In genomic region chr13:54062068-54062467, GRCm38 (mm10) we compare ENCODE assay signal across 19 mouse cellular contexts. TPM values are rescaled to one million over a fixed set of nuclear protein-coding genes. Genes with fewer than 3 reads are reported as not detected.
"Had no signal": no experiment of that assay in that cellular context is flagged by ENCODE, and none has a peak within 500 bp of the region (broad histone marks: within the 10 kb centered on the region; RNA-seq: fewer than 3 reads in every experiment).

No protein-coding gene starts in this region.

- H3K9ac ChIP-seq: limb, embryonic 13.5 days; liver, embryonic 14.5 days; neural tube, embryonic 15.5 days had no signal

- H3K4me2 ChIP-seq: limb, embryonic 13.5 days; midbrain, embryonic 11.5 days; neural tube, embryonic 15.5 days had no signal

- DNase-seq: kidney, adult 9 months; kidney, postnatal 14 days; layer of hippocampus, postnatal 36 days; left cerebral cortex, postnatal 4 days; lung, adult 2 months; lung, postnatal 36 days; right cerebral cortex, adult 18-20 months; right cerebral cortex, postnatal 25 days; thymus, postnatal 36 days had no signal

- H3K4me3 ChIP-seq: limb, embryonic 13.5 days; myocyte; neural tube, embryonic 15.5 days had no signal

- H3K27ac ChIP-seq: limb, embryonic 13.5 days; liver, embryonic 14.5 days; neural tube, embryonic 15.5 days had no signal

- H3K4me1 ChIP-seq: limb, embryonic 13.5 days; neural tube, embryonic 15.5 days had no signal

- H3K9me3 ChIP-seq: limb, embryonic 13.5 days; neural tube, embryonic 15.5 days had no signal

- ATAC-seq: lung, postnatal 0 days had no signal

- H3K36me3 ChIP-seq: limb, embryonic 13.5 days; neural tube, embryonic 15.5 days had no signal

RNA-seq across cellular contexts. Expression of gene Drd1, which starts 6.6 kb away (rescaled TPM):
- total RNA-seq: liver, adult 2 months; megakaryocyte, adult 5-6 weeks had no signal
- polyA plus RNA-seq: large intestine, adult 2 months; limb, embryonic 13.5 days; liver, adult 2 months; liver, embryonic 14.5 days; lung, adult 2 months; myocyte; small intestine, adult 2 months had no signal
